In the genomic region with DNA sequence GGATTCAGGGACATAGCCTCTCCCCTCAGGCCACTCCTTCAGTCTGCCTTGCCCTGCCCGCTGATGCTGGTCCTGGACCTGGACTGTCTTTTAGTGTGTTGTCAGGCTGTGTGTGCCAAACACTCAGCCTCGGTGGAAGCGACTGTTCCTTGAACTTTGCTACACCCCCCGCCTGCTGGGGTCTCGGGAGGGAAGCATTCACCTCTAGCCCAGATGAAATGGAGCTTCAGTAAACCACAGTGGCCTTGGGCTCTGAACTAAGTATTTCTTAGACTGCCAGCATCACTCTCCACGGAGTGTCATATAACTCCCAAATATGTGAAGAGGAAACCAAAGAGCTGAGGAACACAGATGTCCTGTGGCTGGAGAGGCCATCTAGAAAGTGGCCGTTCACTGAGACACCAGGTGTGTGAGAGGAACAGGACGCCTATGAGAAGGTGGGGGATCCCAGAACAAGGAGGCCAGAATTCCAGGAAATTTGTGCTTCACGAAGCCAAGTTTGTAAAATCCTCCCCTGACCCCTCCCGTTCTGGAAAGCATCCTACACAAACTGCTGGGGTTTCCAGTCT, we compare ENCODE assay signal across 8 mouse cellular contexts.
DNase-seq lines count a peak whose midpoint lies in the region; ATAC-seq and TF ChIP-seq lines count a peak whose summit lies in the region.
"Had no signal": no experiment of that assay in that cellular context is flagged by ENCODE, and none has a peak within 500 bp of the region (broad histone marks: within the 10 kb centered on the region; RNA-seq: fewer than 3 reads in every experiment).

No protein-coding gene starts in this region.

- peak; percentile 66 for ATAC-seq in embryonic facial prominence, embryonic 15.5 days (ENCODE audit: insufficient number of reproducible peaks, low FRiP score, low TSS enrichment, low read depth)
- ATAC-seq in heart, embryonic 15.5 days (replicated peaks; ENCODE audit: insufficient number of reproducible peaks, insufficient read depth, low FRiP score, low read depth): no peak; the same call in 1 of the 2 replicates
- no peak for ATAC-seq in stomach, embryonic 16.5 days (ENCODE audit: insufficient read depth, low FRiP score)

- no peak for TF ChIP-seq CTCF in layer of hippocampus, adult 2 months (conservative IDR thresholded peaks at IDR 0.05)

- no peaks in the 10 kb centered on the region for H3K9me3 ChIP-seq in embryonic facial prominence, embryonic 15.5 days (replicated peaks)
- H3K9me3 ChIP-seq in heart, embryonic 15.5 days (replicated peaks): no peaks in the 10 kb centered on the region
- no peaks in the 10 kb centered on the region; the same call in 1 of the 2 replicates for H3K9me3 ChIP-seq in stomach, embryonic 16.5 days (replicated peaks; ENCODE audit: control insufficient read depth, low read length)

- peaks cover 47% of the 10 kb centered on the region for H3K4me1 ChIP-seq in embryonic facial prominence, embryonic 15.5 days
- peaks cover 43% of the 10 kb centered on the region for H3K4me1 ChIP-seq in heart, embryonic 15.5 days (replicated peaks)
- H3K4me1 ChIP-seq in stomach, embryonic 16.5 days (ENCODE audit: control insufficient read depth, insufficient read depth, low read length): peaks cover 42% of the 10 kb centered on the region

- H3K9ac ChIP-seq in embryonic facial prominence, embryonic 15.5 days: no peak overlapping the region
- H3K9ac ChIP-seq in heart, embryonic 15.5 days: no peak overlapping the region
- H3K9ac ChIP-seq in stomach, embryonic 16.5 days (ENCODE audit: low read length): peak overlapping the region; percentile 25; the same call in 1 of the 2 replicates

- DNase-seq in layer of hippocampus, adult 2 months (ENCODE audit: low spot score in 2 of 2): no peak
- DNase-seq in layer of hippocampus, postnatal 10 days (ENCODE audit: low spot score in 2 of 2): no peak
- DNase-seq in cerebellum, adult 18-20 months: no peak
- no peak for DNase-seq in right cerebral cortex, postnatal 25 days
- DNase-seq: embryo, embryonic 11 days had no signal

- 23% methylated on average over 10 of the region's 10 CpGs for WGBS in embryonic facial prominence, embryonic 15.5 days
- 46% methylated on average over 10 of the region's 10 CpGs for WGBS in heart, embryonic 15.5 days
- WGBS in stomach, embryonic 16.5 days: 33% methylated on average over 10 of the region's 10 CpGs

- H3K27ac ChIP-seq in layer of hippocampus, adult 2 months: peak overlapping the region; percentile 46; the same call in 1 of the 2 replicates
- H3K27ac ChIP-seq in embryonic facial prominence, embryonic 15.5 days (replicated peaks): peak overlapping the region; percentile 84
- H3K27ac ChIP-seq in heart, embryonic 15.5 days: peak overlapping the region; percentile 82
- H3K27ac ChIP-seq in stomach, embryonic 16.5 days (ENCODE audit: low read length): peak overlapping the region; percentile 96

- no peaks in the 10 kb centered on the region for H3K36me3 ChIP-seq in embryonic facial prominence, embryonic 15.5 days
- no peaks in the 10 kb centered on the region for H3K36me3 ChIP-seq in heart, embryonic 15.5 days
- H3K36me3 ChIP-seq in stomach, embryonic 16.5 days (ENCODE audit: control insufficient read depth, insufficient read depth, low read length): no peaks in the 10 kb centered on the region

- no peaks in the 10 kb centered on the region for H3K27me3 ChIP-seq in embryonic facial prominence, embryonic 15.5 days
- no peaks in the 10 kb centered on the region for H3K27me3 ChIP-seq in heart, embryonic 15.5 days
- no peaks in the 10 kb centered on the region for H3K27me3 ChIP-seq in stomach, embryonic 16.5 days (ENCODE audit: control insufficient read depth, insufficient read depth, low read length)

- H3K4me2 ChIP-seq in embryonic facial prominence, embryonic 15.5 days (replicated peaks): no peak overlapping the region
- H3K4me2 ChIP-seq in heart, embryonic 15.5 days: no peak overlapping the region
- H3K4me2 ChIP-seq in stomach, embryonic 16.5 days (ENCODE audit: low read depth, low read length): no peak overlapping the region

- H3K4me3 ChIP-seq in layer of hippocampus, adult 2 months: no peak overlapping the region
- H3K4me3 ChIP-seq in embryonic facial prominence, embryonic 15.5 days (replicated peaks): no peak overlapping the region
- H3K4me3 ChIP-seq in heart, embryonic 15.5 days: no peak overlapping the region
- H3K4me3 ChIP-seq in stomach, embryonic 16.5 days (replicated peaks; ENCODE audit: low read length): no peak overlapping the region

Comparison
In these comparisons a context has a peak if more than half of its experiments do, and no peak if none do; other contexts are left out.
1. H3K27ac ChIP-seq: peak in every context shown above with its lines; median percentile 96 in stomach, embryonic 16.5 days; 84 in embryonic facial prominence, embryonic 15.5 days; 82 in heart, embryonic 15.5 days; 46 in layer of hippocampus, adult 2 months.